Mouse (Mus musculus): ENCODE data around the gene Polr3b. TPM values are rescaled to one million over a fixed set of nuclear protein-coding genes. Genes with fewer than 3 reads are reported as not detected.

Polr3b gene
- polyA plus RNA-seq, 1 experiment from 2014 or later: 17.2 TPM

GRCm38 (mm10) chr10:84691692-84692091 is 69.6 kb downstream of the Polr3b start:
- DNase-seq (ENCODE audit: low spot score): no peak
- no peak overlapping the region for H3K27ac ChIP-seq
- H3K36me3 ChIP-seq (replicated peaks; ENCODE audit: control insufficient read depth, insufficient read depth): peaks cover 3% of the 10 kb centered on the region; the same call in 1 of the 2 replicates
- ATAC-seq (ENCODE audit: low FRiP score): no peak
- H3K27me3 ChIP-seq (ENCODE audit: control insufficient read depth, insufficient read depth, low read length): no peaks in the 10 kb centered on the region
- no peak overlapping the region for H3K9ac ChIP-seq
- no peak overlapping the region for H3K4me2 ChIP-seq (replicated peaks)
- no peaks in the 10 kb centered on the region for H3K9me3 ChIP-seq (ENCODE audit: control insufficient read depth, low read length)
- H3K4me1 ChIP-seq (replicated peaks; ENCODE audit: control insufficient read depth, insufficient read depth, low read length): peaks cover 10% of the 10 kb centered on the region
- 61% methylated on average over 3 of the region's 3 CpGs for WGBS
- H3K4me3 ChIP-seq (replicated peaks; ENCODE audit: low read length): no peak overlapping the region

GRCm38 (mm10) chr10:84693841-84694638 is 71.9 kb downstream of the Polr3b start:
- Histone ChIP-seq H3K27me3 (ENCODE audit: control insufficient read depth, insufficient read depth, low read length) (no peaks in the 10 kb centered on the region), H3K4me1 (replicated peaks; ENCODE audit: control insufficient read depth, insufficient read depth, low read length) (peaks cover 10% of the 10 kb centered on the region), H3K36me3 (replicated peaks; ENCODE audit: control insufficient read depth, insufficient read depth) (peaks cover 20% of the 10 kb centered on the region), H3K27ac (0 out of 2 replicates have a peak overlapping the region, but pooled peaks have one; percentile 29), H3K9me3 (ENCODE audit: control insufficient read depth, low read length) (no peaks in the 10 kb centered on the region), H3K4me3 (replicated peaks; ENCODE audit: low read length) (no peak overlapping the region), H3K4me2 (replicated peaks) (no peak overlapping the region), H3K9ac (no peak overlapping the region)
- no peak for ATAC-seq (ENCODE audit: low FRiP score)
- DNase-seq (ENCODE audit: low spot score): no peak
- 34% methylated on average over 8 of the region's 8 CpGs for WGBS

GRCm38 (mm10) chr10:84700236-84700987 is 78.3 kb downstream of the Polr3b start:
- Histone ChIP-seq H3K4me1 (replicated peaks; ENCODE audit: control insufficient read depth, insufficient read depth, low read length) (no peaks in the 10 kb centered on the region), H3K27me3 (ENCODE audit: control insufficient read depth, insufficient read depth, low read length) (no peaks in the 10 kb centered on the region), H3K36me3 (replicated peaks; ENCODE audit: control insufficient read depth, insufficient read depth) (peaks cover 51% of the 10 kb centered on the region), H3K4me3 (replicated peaks; ENCODE audit: low read length) (no peak overlapping the region), H3K9ac (no peak overlapping the region), H3K27ac (no peak overlapping the region), H3K4me2 (replicated peaks) (no peak overlapping the region), H3K9me3 (ENCODE audit: control insufficient read depth, low read length) (no peaks in the 10 kb centered on the region)
- no peak for ATAC-seq (ENCODE audit: low FRiP score)
- no peak for DNase-seq (ENCODE audit: low spot score)
- WGBS: 87% methylated on average over 13 of the region's 13 CpGs

GRCm38 (mm10) chr10:84701110-84701509 is 79.0 kb downstream of the Polr3b start:
- 77% methylated on average over 8 of the region's 8 CpGs for WGBS
- Histone ChIP-seq H3K4me2 (replicated peaks) (no peak overlapping the region), H3K9ac (no peak overlapping the region), H3K36me3 (replicated peaks; ENCODE audit: control insufficient read depth, insufficient read depth) (peaks cover 51% of the 10 kb centered on the region), H3K9me3 (ENCODE audit: control insufficient read depth, low read length) (no peaks in the 10 kb centered on the region), H3K27ac (no peak overlapping the region), H3K27me3 (ENCODE audit: control insufficient read depth, insufficient read depth, low read length) (no peaks in the 10 kb centered on the region), H3K4me1 (replicated peaks; ENCODE audit: control insufficient read depth, insufficient read depth, low read length) (no peaks in the 10 kb centered on the region), H3K4me3 (replicated peaks; ENCODE audit: low read length) (no peak overlapping the region)
- no peak for DNase-seq (ENCODE audit: low spot score)
- no peak for ATAC-seq (ENCODE audit: low FRiP score)

GRCm38 (mm10) chr10:84702115-84702514 is 80.0 kb downstream of the Polr3b start:
- 93% methylated on average over 1 of the region's 1 CpGs for WGBS
- H3K4me1 ChIP-seq (replicated peaks; ENCODE audit: control insufficient read depth, insufficient read depth, low read length): no peaks in the 10 kb centered on the region; the same call in 1 of the 2 replicates
- DNase-seq (ENCODE audit: low spot score): no peak

GRCm38 (mm10) chr10:84704594-84704993 is 82.5 kb downstream of the Polr3b start:
- DNase-seq (ENCODE audit: low spot score): no peak
- H3K27me3 ChIP-seq (ENCODE audit: control insufficient read depth, insufficient read depth, low read length): no peaks in the 10 kb centered on the region
- H3K9ac ChIP-seq: no peak overlapping the region
- no peak overlapping the region for H3K4me2 ChIP-seq (replicated peaks)
- H3K4me3 ChIP-seq (replicated peaks; ENCODE audit: low read length): no peak overlapping the region
- peaks cover 17% of the 10 kb centered on the region for H3K4me1 ChIP-seq (replicated peaks; ENCODE audit: control insufficient read depth, insufficient read depth, low read length)
- WGBS: 97% methylated on average over 1 of the region's 1 CpGs
- peaks cover 26% of the 10 kb centered on the region for H3K36me3 ChIP-seq (replicated peaks; ENCODE audit: control insufficient read depth, insufficient read depth)
- H3K27ac ChIP-seq: no peak overlapping the region
- H3K9me3 ChIP-seq (ENCODE audit: control insufficient read depth, low read length): no peaks in the 10 kb centered on the region
- no peak for ATAC-seq (ENCODE audit: low FRiP score)

More at GRCm38 (mm10) chr10:84702115-84702514, 80.0 kb downstream of the Polr3b start:
- no peak for ATAC-seq (ENCODE audit: low FRiP score)
- H3K9ac ChIP-seq: no peak overlapping the region
- H3K4me3 ChIP-seq (replicated peaks; ENCODE audit: low read length): no peak overlapping the region
- no peaks in the 10 kb centered on the region for H3K9me3 ChIP-seq (ENCODE audit: control insufficient read depth, low read length)
- no peaks in the 10 kb centered on the region for H3K27me3 ChIP-seq (ENCODE audit: control insufficient read depth, insufficient read depth, low read length)
- H3K27ac ChIP-seq: no peak overlapping the region
- H3K36me3 ChIP-seq (replicated peaks; ENCODE audit: control insufficient read depth, insufficient read depth): peaks cover 49% of the 10 kb centered on the region
- no peak overlapping the region for H3K4me2 ChIP-seq (replicated peaks)

- no peaks in the 10 kb centered on the region for H3K27me3 ChIP-seq (ENCODE audit: control insufficient read depth, insufficient read depth, low read length)
- no peaks in the 10 kb centered on the region for H3K9me3 ChIP-seq (ENCODE audit: control insufficient read depth, low read length)
- no peak overlapping the region for H3K4me3 ChIP-seq (replicated peaks; ENCODE audit: low read length)
- H3K9ac ChIP-seq: no peak overlapping the region
- WGBS: 87% methylated on average over 7 of the region's 7 CpGs
- no peak for DNase-seq (ENCODE audit: low spot score)
- no peak overlapping the region for H3K4me2 ChIP-seq (replicated peaks)
- no peak for ATAC-seq (ENCODE audit: low FRiP score)
- H3K4me1 ChIP-seq (replicated peaks; ENCODE audit: control insufficient read depth, insufficient read depth, low read length): peaks cover 17% of the 10 kb centered on the region
- H3K27ac ChIP-seq: no peak overlapping the region
- peaks cover 19% of the 10 kb centered on the region for H3K36me3 ChIP-seq (replicated peaks; ENCODE audit: control insufficient read depth, insufficient read depth)
These were observed 83.1 kb downstream of the Polr3b start for GRCm38 (mm10) chr10:84705234-84705633.

GRCm38 (mm10) chr10:84706543-84706942 is 84.5 kb downstream of the Polr3b start:
- Histone ChIP-seq H3K27ac (no peak overlapping the region), H3K27me3 (ENCODE audit: control insufficient read depth, insufficient read depth, low read length) (no peaks in the 10 kb centered on the region), H3K4me3 (replicated peaks; ENCODE audit: low read length) (no peak overlapping the region), H3K36me3 (replicated peaks; ENCODE audit: control insufficient read depth, insufficient read depth) (peaks cover 8% of the 10 kb centered on the region), H3K4me2 (replicated peaks) (no peak overlapping the region), H3K4me1 (replicated peaks; ENCODE audit: control insufficient read depth, insufficient read depth, low read length) (peaks cover 24% of the 10 kb centered on the region), H3K9ac (no peak overlapping the region), H3K9me3 (ENCODE audit: control insufficient read depth, low read length) (no peaks in the 10 kb centered on the region)
- WGBS: 40% methylated on average over 8 of the region's 8 CpGs
- no peak for DNase-seq (ENCODE audit: low spot score)
- ATAC-seq (ENCODE audit: low FRiP score): no peak

- H3K27me3 ChIP-seq (ENCODE audit: control insufficient read depth, insufficient read depth, low read length): no peaks in the 10 kb centered on the region
- peaks cover 28% of the 10 kb centered on the region for H3K4me1 ChIP-seq (replicated peaks; ENCODE audit: control insufficient read depth, insufficient read depth, low read length)
- H3K27ac ChIP-seq: peak overlapping the region; percentile 63; the same call in 1 of the 2 replicates
- H3K36me3 ChIP-seq (replicated peaks; ENCODE audit: control insufficient read depth, insufficient read depth): peaks cover under 1% of the 10 kb centered on the region; the same call in 1 of the 2 replicates
- DNase-seq (ENCODE audit: low spot score): no peak
- whole genome bisulfite sequencing: 32% methylated on average over 6 of the region's 6 CpGs
- H3K4me3 ChIP-seq (replicated peaks; ENCODE audit: low read length): no peak overlapping the region
- H3K4me2 ChIP-seq (replicated peaks): no peak overlapping the region
- H3K9ac ChIP-seq: no peak overlapping the region
- no peaks in the 10 kb centered on the region for H3K9me3 ChIP-seq (ENCODE audit: control insufficient read depth, low read length)
- ATAC-seq (ENCODE audit: low FRiP score): no peak
These were observed 85.1 kb downstream of the Polr3b start for GRCm38 (mm10) chr10:84707226-84707625.
